Mouse (Mus musculus) heart, embryonic 11.5 days (tissue): ENCODE measurements around the gene Hspa1l. TPM values are rescaled to one million over a fixed set of nuclear protein-coding genes. Genes with fewer than 3 reads are reported as not detected.
A peak's percentile ranks its signal among the peaks of the same experiment; 100 is the strongest.
"Not testable (repeated sequence)": the region's sequence is repeated elsewhere in the genome, so short reads cannot be mapped to it uniquely, and the experiment has no call there.

Experiments used
- ATAC-seq: fragments of 200-750 bp; cut with Nextera tagmentation; replicated peaks from 2 replicates; pipeline ENCODE4 v1.8.0; 2017; ENCODE audit warnings: moderate library complexity; ENCODE audit not compliant: insufficient number of reproducible peaks, low FRiP score, low TSS enrichment
- H3K27ac ChIP-seq: fragments of 300-500 bp; sonication (generic); 2 replicates; pipeline ENCODE4 v1.5.1; 2014; ENCODE audit warnings: mild to moderate bottlenecking, low read depth, low read length
- H3K27me3 ChIP-seq: fragments of 300-500 bp; sonication (generic); 2 replicates; pipeline ENCODE4 v1.6.1; 2014; ENCODE audit warnings: mild to moderate bottlenecking, low read length, mixed read lengths; ENCODE audit not compliant: control insufficient read depth, insufficient read depth
- H3K36me3 ChIP-seq: fragments of 300-500 bp; sonication (generic); 2 replicates; pipeline ENCODE4 v1.6.1; 2014; ENCODE audit warnings: mild to moderate bottlenecking, low read length, moderate library complexity, mixed read lengths; ENCODE audit not compliant: control insufficient read depth, insufficient read depth
- H3K4me1 ChIP-seq: fragments of 300-500 bp; sonication (generic); 2 replicates; pipeline ENCODE4 v1.6.1; 2014; ENCODE audit warnings: low read length; ENCODE audit not compliant: control insufficient read depth, insufficient read depth
- H3K4me2 ChIP-seq: fragments of 300-500 bp; sonication (generic); 2 replicates; pipeline ENCODE4 v1.6.1; 2014; ENCODE audit warnings: mild to moderate bottlenecking, moderate library complexity
- H3K4me3 ChIP-seq: fragments of 300-500 bp; sonication (generic); 2 replicates; pipeline ENCODE4 v1.5.1; 2014; ENCODE audit warnings: low read depth, low read length
- H3K9ac ChIP-seq: fragments of 300-500 bp; sonication (generic); 2 replicates; pipeline ENCODE4 v1.6.1; 2014; ENCODE audit warnings: mild to moderate bottlenecking, low read depth, low read length, moderate library complexity
- H3K9me3 ChIP-seq: fragments of 300-500 bp; sonication (generic); replicated peaks from 2 replicates; pipeline ENCODE4 v1.6.1; 2016; ENCODE audit warnings: low read length; ENCODE audit not compliant: control insufficient read depth
- WGBS: fragments of 180-500 bp; shearing (Covaris S2); extraction: QIAGEN DNeasy Blood & Tissue Kit; methylation state at CpG from one replicate; pipeline ENCODE4 v1.1.7; 2014; ENCODE audit not compliant: insufficient replicate concordance; 5-methylcytosine and 5-hydroxymethylcytosine counted together
- polyA plus RNA-seq: library from polyadenylated mRNA; unstranded; fragments of >200 nt; fragmentation: Nextera tagmentation; extraction: Ambion mirVana; gene quantifications from 2 replicates; pipeline ENCODE4 v1.2.1, GENCODE M21; 2014

Hspa1l gene
- polyA plus RNA-seq, 1 experiment from 2014 or later: 1.7 TPM

DNA sequence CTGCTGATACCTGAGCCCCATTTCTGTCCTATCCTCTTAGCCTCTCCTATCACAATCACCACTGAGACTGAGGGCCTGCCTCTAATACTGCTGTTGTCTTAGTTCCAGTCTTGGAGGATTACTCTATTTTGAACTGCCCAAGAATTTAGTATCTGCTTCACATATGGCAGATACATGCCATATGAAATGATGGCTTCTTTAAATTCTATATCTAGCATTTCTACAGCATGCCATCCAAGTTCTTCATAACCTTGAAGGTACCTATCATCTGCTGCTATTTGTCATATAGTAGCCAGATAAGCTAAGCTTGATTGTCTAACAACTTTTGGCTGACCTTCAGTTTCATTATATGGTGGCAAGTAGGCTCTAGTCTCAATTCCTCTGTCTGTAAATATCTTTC lies 22.2 kb downstream of the Hspa1l start:
- Histone ChIP-seq H3K27me3 (no peaks in the 10 kb centered on the region), H3K4me1 (peaks cover 5% of the 10 kb centered on the region), H3K36me3 (peaks cover 6% of the 10 kb centered on the region; the same call in 1 of the 2 replicates), H3K27ac (no peak overlapping the region), H3K4me3 (no peak overlapping the region), H3K9me3 (no peaks in the 10 kb centered on the region), H3K4me2 (no peak overlapping the region), H3K9ac (no peak overlapping the region)
- ATAC-seq: no peak

DNA sequence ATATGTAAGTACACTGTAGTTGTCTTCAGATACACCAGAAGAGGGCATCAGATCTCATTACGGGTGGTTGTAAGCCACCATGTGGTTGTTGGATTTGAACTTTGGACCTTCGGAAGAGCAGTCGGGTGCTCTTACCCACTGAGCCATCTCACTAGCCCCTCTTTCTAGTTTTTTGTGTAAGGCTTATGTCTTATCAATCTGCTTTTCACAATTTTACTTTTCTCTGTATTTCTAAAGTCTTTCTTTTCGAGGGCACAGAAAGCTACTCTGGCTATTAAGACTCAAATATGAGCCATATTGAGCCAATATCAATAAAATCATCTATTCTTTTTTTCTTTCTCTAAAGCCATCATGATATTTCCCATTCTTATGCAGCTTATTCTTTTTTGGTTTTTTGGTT lies 22.7 kb downstream of the Hspa1l start:
- WGBS: 87% methylated on average over 4 of the region's 4 CpGs
- not testable (repeated sequence) for ATAC-seq, H3K4me2 ChIP-seq, H3K36me3 ChIP-seq, H3K9me3 ChIP-seq, H3K27ac ChIP-seq, H3K4me3 ChIP-seq, H3K4me1 ChIP-seq, H3K9ac ChIP-seq, H3K27me3 ChIP-seq

GRCm38 (mm10) chr17:34995927-34996326 lies 23.4 kb downstream of the Hspa1l start:
- H3K4me1 ChIP-seq, ATAC-seq, H3K9me3 ChIP-seq, H3K9ac ChIP-seq, H3K36me3 ChIP-seq, H3K27ac ChIP-seq, H3K4me3 ChIP-seq, H3K4me2 ChIP-seq, H3K27me3 ChIP-seq: not testable (repeated sequence)
- WGBS: 90% methylated on average over 4 of the region's 4 CpGs

DNA sequence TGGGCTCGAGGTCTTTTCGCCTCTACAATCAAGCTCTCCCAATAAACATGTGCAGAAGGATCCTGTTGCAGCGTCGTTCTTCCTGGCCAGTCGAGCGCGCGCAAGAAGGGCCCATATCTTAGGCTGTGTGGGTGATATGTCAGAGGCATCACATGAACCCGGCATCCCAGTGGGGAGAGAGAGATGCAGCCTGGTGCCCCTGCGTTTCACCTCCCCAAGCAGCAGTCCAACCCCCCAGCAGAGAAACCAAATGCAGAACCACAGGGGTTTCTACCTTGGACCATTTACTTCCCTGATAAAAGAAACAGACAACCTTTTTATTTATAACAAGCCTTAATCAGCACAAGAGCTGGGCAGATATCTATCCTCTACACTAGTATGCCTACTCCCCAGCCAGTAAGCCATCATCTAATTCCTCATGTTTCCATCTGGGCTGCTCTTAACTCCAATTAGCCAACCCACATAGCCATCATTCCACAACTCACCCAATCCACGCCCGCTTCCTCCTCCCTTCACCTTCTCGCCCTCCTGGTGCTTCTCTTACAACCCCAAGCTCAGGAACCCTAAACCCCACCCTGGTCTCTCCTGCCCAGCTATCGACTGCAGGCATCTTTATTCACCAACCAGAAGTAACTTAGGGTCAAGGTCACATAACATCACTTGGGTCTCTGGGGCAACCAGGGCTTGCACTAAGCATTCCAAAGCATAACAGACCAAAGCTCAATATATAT lies 24.1 kb downstream of the Hspa1l start:
- Histone ChIP-seq H3K4me3 (no peak overlapping the region), H3K9ac (no peak overlapping the region)
- WGBS: 88% methylated on average over 12 of the region's 14 CpGs

DNA sequence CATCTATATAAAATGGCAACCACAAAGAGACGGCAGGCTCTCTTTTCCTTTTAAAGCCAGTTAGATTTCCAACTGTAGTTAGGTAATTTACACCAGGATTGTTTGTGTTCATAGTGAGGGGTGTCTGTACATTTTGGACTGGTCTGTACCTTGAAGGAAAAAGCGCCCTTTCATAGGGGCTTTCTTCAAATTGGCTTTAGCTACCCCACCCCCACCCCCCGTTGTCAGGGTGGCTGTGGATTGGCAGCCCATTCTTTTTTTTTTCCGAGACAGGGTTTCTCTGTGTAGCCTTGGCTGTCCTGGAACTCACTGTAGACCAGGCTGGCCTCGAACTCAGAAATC lies 24.6 kb downstream of the Hspa1l start:
- ATAC-seq: no peak
- peak overlapping the region; percentile 99 for H3K4me2 ChIP-seq
- H3K4me3 ChIP-seq: no peak overlapping the region
- no peaks in the 10 kb centered on the region for H3K27me3 ChIP-seq
- no peak overlapping the region for H3K27ac ChIP-seq
- 83% methylated on average over 5 of the region's 5 CpGs for WGBS
- peaks cover 10% of the 10 kb centered on the region for H3K4me1 ChIP-seq
- peaks cover 6% of the 10 kb centered on the region; the same call in 1 of the 2 replicates for H3K36me3 ChIP-seq
- no peak overlapping the region for H3K9ac ChIP-seq
- no peaks in the 10 kb centered on the region for H3K9me3 ChIP-seq

More for the DNA sequence above, 24.1 kb downstream of the Hspa1l start:
- H3K36me3 ChIP-seq: peaks cover 6% of the 10 kb centered on the region; the same call in 1 of the 2 replicates
- H3K27ac ChIP-seq: no peak overlapping the region
- no peaks in the 10 kb centered on the region for H3K9me3 ChIP-seq
- no peak for ATAC-seq
- H3K27me3 ChIP-seq: no peaks in the 10 kb centered on the region
- peak overlapping the region; percentile 99 for H3K4me2 ChIP-seq
- peaks cover 9% of the 10 kb centered on the region for H3K4me1 ChIP-seq

GRCm38 (mm10) chr17:34998526-34999430 lies 26.3 kb downstream of the Hspa1l start:
- Histone ChIP-seq H3K9me3 (no peaks in the 10 kb centered on the region), H3K36me3 (peaks cover 6% of the 10 kb centered on the region; the same call in 1 of the 2 replicates), H3K4me2 (peak overlapping the region; percentile 99), H3K27me3 (no peaks in the 10 kb centered on the region), H3K4me3 (peak overlapping the region; percentile 94), H3K4me1 (peaks cover 24% of the 10 kb centered on the region), H3K9ac (peak overlapping the region; percentile 46; the same call in 1 of the 2 replicates), H3K27ac (no peak overlapping the region)
- no peak for ATAC-seq
- 90% methylated on average over 15 of the region's 15 CpGs for WGBS

- not testable (repeated sequence) for H3K27me3 ChIP-seq, H3K9me3 ChIP-seq, ATAC-seq, H3K36me3 ChIP-seq
- peaks cover 24% of the 10 kb centered on the region for H3K4me1 ChIP-seq
- peak overlapping the region; percentile 98 for H3K27ac ChIP-seq
- WGBS: 22% methylated on average over 29 of the region's 32 CpGs
- peak overlapping the region; percentile 99 for H3K4me2 ChIP-seq
- H3K9ac ChIP-seq: peak overlapping the region; percentile 96
- H3K4me3 ChIP-seq: peak overlapping the region; percentile 94
These were observed 27.6 kb downstream of the Hspa1l start for GRCm38 (mm10) chr17:34999871-35000716.

DNA sequence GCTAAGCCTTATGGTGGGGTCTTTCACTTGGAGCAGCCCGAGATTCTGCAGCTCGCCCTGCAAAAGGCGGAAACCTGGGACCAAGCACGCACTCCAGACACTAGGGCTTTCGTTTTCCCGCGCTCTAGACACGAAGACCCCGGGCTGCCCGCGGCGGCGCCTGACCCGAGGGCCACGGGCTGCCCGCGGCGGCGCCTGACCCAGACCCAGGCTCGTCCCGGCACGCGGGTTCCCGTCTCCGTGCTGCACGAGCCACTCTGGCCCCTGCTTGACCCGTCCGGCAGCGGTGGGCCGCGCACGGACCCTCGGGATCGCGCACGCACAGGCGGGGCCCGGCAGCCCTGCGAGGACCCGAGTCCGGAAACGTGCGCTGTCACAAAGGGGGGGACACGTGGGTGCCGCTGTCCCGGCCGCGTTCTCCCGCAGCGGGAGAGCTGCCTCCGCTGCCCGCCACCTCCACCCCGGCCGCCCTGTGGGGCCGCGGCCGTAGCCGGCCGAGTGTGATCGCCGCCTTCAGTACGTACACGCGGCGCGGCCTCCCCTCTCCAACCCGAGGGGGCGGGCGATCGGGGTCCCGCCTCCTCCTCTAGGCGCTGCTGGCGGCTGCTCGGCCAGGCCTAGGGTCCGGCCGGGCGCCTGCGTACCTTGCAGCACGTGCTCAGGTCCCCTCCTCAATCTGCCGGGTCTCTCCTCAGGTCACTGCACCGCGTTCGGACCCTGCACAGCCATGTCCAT lies 28.4 kb downstream of the Hspa1l start, which contains the start of gene Vars:
Gene Vars (plus strand): TSS at position 271 of the 735 bp plus-strand sequence.
- ATAC-seq: peak; percentile 87
- H3K4me1 ChIP-seq: peaks cover 24% of the 10 kb centered on the region

More for the DNA sequence above, 28.4 kb downstream of the Hspa1l start, which contains the start of gene Vars:
- H3K4me2 ChIP-seq: peak within 1 kb of the TSS; percentile 99
- H3K9ac ChIP-seq: peak within 1 kb of the TSS; percentile 96
- H3K36me3 ChIP-seq: peaks cover 15% of the 10 kb centered on the region
- no peaks in the 10 kb centered on the region for H3K27me3 ChIP-seq
- WGBS: under 1% methylated on average over 77 of the region's 83 CpGs
- H3K27ac ChIP-seq: peak within 1 kb of the TSS; percentile 98
- H3K9me3 ChIP-seq: no peaks in the 10 kb centered on the region
- peak within 1 kb of the TSS; percentile 94 for H3K4me3 ChIP-seq
